Mouse (Mus musculus) naive thymus-derived CD4-positive, alpha-beta T cell, adult 2 months (primary cell): ENCODE measurements around the gene Ecel1.

Experiments
- DNase-seq: peaks from one replicate; pipeline ENCODE4 v3.0.0-alpha.2; 2011; ENCODE audit warnings: low read depth

Gene Ecel1

DNA sequence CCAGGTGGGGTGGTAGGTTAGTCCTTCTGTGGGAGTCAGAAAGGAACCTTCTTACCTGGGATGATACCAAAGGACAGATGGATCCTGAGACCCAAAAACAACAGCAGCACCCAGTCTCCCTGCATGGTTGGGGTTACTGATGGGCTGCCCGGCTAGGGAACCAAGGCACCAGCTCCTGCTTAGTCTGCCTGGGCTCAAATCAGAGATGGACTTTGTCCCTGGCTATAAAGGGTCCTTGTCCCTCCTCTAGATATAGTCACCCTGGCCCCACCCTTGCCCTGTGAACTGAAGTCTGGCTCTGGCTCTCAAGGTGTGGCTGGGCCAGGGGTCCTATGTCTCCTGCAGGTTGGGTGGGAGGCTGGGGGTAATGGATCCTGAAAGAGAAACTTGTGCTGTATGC is 54.9 kb downstream of the Ecel1 start, which contains the start of gene Alpi:
TSS of gene Alpi (minus strand) at position 196 of the 400 bp plus-strand sequence.
- DNase-seq, result no peak

DNA sequence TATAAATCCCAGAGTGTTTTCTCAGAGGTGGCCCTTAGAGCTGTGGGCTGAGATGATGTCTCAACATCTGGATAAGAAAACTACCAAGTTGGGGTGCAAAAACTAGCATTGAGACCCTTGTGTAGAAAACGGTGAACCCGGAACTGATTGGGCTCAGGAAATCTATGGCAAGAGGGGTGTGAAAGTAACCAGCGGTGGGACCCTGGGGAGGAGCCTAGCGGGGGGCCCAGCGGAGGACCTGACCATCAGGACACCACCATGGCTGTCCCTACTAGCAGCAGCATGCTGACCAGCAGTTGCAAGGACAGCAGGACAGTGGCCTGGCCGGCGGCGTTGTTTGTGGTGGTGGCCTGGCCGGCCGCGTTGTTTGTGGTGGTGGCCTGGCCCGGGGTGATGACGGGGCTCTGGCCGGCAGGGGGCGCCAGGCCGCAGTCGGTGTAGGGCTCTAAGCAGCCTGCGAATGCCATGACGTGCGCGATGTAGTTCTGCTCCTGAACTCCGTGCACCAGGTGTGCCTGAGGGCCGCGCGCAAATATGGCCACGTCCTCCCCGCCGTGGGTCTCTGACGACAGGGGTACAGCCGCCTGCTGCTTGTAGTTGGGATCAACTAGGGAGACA is 57.9 kb downstream of the Ecel1 start:
- peak; percentile 40 for DNase-seq
